Mouse (Mus musculus) testis, adult 2 months (tissue): ENCODE measurements around the gene Itprid2.

Experiments
- CTCF ChIP-seq: fragments of 200-500 bp; IDR thresholded peaks from 2 replicates; pipeline ENCODE4 v1.5.1; 2012; ENCODE audit warnings: low read depth, mild to moderate bottlenecking, inconsistent platforms, low read length, moderate library complexity; ENCODE audit not compliant: control insufficient read depth, insufficient read depth, insufficient replicate concordance
- POLR2A ChIP-seq: fragments of 200-500 bp; IDR thresholded peaks from 2 replicates; pipeline ENCODE4 v1.6.1; 2012; ENCODE audit warnings: low read depth, mild to moderate bottlenecking, inconsistent platforms, low read length, moderate library complexity; ENCODE audit not compliant: control insufficient read depth

- TF ChIP-seq POLR2A (no peak), CTCF (no peak)
These were observed 16.5 kb downstream of the Itprid2 start for GRCm38 (mm10) chr2:79651701-79652100.
